Mouse (Mus musculus): ENCODE data around the gene Kif17. TPM values are rescaled to one million over a fixed set of nuclear protein-coding genes. Genes with fewer than 3 reads are reported as not detected.

The Kif17 gene
- polyA plus RNA-seq (2017; shearing (Covaris generic)), result not detected

GRCm38 (mm10) chr4:138250088-138250960 is at the start of gene Kif17, which contains the start of gene Sh2d5:
Gene Kif17, plus strand, starts transcription at chr4:138250435.
Gene Sh2d5, plus strand, starts transcription at chr4:138250403.

DNA sequence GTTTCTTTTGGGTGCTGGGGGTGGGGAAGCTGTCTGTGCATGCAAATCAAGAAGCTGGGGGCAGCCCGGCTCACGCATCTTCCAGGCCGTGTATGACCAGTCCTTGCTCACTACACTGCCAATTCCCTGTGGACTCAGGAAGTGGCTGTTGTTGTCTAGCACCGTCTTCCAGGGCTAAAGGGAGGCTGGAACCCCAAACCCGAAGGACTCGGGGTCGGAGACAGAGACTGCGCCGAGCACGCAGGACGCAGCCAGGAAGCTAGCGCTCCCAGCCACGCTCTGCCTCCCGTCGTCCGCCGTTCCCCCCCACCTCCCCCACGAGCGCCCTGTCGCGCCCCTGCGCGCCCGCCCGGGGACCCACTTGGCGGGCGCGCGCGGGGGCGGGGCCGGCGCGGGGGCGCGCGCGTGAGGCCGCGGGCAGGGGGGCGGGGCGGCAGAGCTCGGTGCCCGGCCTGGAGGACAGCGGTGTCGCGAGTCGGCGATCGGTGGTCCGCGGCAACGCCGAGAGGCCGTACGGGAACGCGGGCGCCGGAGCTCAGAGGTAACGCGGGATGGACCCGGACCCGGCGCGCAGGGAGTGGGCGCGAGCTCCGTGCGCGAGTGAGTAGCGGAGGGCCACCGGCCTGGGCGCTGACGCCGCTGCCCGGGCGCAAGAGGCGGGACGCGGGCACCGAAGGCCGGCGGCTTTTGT is 33.9 kb upstream of the Kif17 start, which contains the start of gene Hp1bp3:
TSS of gene Hp1bp3 (plus strand) at position 97 of the 691 bp plus-strand sequence.

GRCm38 (mm10) chr4:138304340-138305104 is 54.3 kb downstream of the Kif17 start, which contains the start of gene Ddost:
Gene Ddost, plus strand, starts transcription at chr4:138304730.

DNA sequence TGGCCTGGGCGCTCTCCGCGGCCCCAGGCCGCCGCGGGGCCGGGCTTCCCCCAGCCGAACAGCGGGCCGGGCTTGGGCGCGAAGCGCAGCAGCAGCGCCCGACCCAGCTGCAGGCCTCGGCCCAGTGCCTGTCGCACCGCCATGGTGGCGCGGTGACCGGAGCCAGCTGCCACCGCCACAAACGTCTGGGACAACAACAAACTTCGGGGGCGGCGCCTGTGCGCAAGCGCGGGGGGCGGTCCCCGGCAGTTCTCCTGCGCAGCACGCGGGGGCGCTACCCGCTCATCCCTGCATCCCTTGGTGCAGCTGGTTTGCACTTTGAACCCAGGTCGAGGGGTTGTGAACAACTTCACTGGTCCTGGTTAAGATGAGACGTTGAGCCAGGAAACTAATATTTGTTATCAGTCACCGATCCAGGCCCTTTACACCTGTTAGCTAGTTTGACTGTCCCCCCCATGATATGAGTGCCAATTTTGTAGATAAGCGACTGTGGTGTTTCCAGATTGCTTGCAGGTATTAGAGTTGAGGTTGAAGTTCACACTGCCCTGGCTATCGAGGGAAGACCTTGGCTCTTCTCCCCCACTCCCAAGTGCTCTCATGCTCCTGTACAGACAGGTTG is 76.0 kb downstream of the Kif17 start, which contains the start of gene Pink1:
TSS of gene Pink1 (minus strand) at position 231 of the 619 bp plus-strand sequence.

Other genes starting within 250 kb of the Kif17 start
- 206 TPM for gene Hp1bp3, start 34.1 kb upstream of the Kif17 start, polyA plus RNA-seq (2017; shearing (Covaris generic))
- not detected for gene Sh2d5, start within 50 bp of the Kif17 start, polyA plus RNA-seq (2017; shearing (Covaris generic))
- 130 TPM for gene Ddost, start 54.3 kb downstream of the Kif17 start, polyA plus RNA-seq (2017; shearing (Covaris generic))
- gene Pink1, start 75.9 kb downstream of the Kif17 start, polyA plus RNA-seq (2017; shearing (Covaris generic)), result 19.2 TPM
- not detected for gene Cda, start 117.6 kb downstream of the Kif17 start, polyA plus RNA-seq (2017; shearing (Covaris generic))
- gene Fam43b, start 146.1 kb downstream of the Kif17 start, polyA plus RNA-seq (2017; shearing (Covaris generic)), result not detected
- gene Mul1, start 184.2 kb downstream of the Kif17 start, polyA plus RNA-seq (2017; shearing (Covaris generic)), result 13.9 TPM
- 0.44 TPM for gene Camk2n1, start 203.9 kb downstream of the Kif17 start, polyA plus RNA-seq (2017; shearing (Covaris generic))